Mouse (Mus musculus) yolk sac, embryonic 10.5 days (tissue): ENCODE results near the gene Fscn1.

Source experiments
- DNase-seq: peaks from one replicate; pipeline ENCODE4 v3.0.0-alpha.2; 2017; ENCODE audit warnings: low spot score

The Fscn1 gene

DNA sequence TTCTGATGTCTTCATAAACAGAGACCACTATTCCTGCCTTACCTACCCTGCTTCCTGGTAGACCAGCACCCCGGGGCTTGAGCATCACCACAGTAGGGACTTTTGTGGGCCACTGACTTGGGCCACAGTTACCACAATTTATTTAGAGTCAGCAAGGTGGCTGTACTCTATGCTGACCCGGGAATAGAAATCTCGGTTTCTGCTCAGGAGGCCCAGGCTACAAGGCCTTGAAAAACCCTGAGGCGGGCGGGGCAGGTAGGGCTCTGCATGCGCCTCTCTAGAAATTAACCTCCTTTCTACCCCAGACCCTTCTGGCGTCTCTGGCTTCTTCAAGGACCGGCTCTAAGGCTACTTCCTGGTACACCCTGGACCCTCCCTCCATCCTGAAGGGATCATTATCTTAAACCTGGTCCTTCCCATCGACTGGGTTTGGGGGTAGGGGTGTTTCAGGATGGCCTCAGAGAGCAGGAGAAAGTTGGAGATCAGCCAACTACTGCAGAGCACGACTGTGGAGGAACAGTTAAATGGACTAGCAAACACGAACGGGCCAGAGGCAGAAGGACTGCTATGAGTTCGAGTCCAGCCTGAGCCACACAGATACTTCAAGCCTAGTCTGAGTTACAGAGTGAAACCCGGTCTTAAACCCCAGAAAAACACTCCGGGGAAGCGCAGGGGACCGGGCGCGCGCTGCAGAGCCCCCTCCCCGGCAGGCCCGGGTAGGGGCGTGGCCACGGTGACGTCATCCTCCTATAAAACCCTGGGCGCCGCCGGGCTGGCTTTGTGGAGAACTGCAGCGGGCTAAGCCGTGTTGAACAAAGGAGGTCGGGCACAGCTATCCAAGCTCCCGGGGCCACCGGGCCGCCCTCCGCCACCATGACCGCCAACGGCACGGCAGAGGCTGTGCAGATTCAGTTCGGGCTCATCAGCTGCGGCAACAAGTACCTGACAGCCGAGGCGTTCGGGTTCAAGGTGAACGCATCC is at the start of gene Fscn1:
TSS of gene Fscn1 (plus strand) at position 768 of the 981 bp plus-strand sequence.
- peak; percentile 90 for DNase-seq

DNA sequence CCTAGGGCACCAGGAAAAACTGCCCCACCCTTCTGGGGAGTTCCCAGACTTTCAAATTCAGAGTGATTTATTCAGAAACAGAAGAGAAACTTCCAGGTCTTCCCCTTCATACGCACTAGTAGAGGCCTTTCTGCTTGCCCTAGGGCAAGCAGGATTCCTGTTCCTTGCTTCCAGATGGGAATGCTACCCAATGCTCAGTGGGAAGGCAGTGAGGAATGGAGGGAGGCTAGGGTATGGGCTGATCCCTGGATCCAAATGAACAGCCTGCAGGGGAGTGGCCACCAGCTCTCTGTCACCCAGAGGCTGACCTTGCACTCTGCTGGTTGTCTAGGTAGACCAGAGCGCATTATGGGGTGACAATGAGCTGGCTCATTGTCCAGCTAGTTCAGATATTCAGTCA is 48.5 kb upstream of the Fscn1 start:
- DNase-seq: no peak

DNA sequence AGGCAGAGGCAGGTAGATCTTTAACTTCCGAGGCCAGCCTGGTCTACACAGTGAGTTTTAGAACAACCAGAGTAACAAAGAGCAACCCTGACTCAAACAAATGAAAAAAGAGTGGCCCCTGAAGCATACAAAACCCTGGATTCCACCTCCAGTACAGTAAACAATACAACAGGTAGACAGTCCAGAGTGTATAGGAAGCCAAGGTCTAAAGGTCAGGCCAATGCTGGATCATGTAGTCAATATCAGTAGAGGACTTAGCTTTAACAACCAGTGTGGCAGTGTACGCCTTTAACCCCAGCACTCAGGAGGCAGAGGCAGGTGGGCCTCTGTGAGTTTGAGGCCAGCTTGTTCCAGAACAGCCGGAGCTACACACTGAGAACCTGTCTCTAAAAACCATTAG is 47.8 kb upstream of the Fscn1 start:
- no peak for DNase-seq

DNA sequence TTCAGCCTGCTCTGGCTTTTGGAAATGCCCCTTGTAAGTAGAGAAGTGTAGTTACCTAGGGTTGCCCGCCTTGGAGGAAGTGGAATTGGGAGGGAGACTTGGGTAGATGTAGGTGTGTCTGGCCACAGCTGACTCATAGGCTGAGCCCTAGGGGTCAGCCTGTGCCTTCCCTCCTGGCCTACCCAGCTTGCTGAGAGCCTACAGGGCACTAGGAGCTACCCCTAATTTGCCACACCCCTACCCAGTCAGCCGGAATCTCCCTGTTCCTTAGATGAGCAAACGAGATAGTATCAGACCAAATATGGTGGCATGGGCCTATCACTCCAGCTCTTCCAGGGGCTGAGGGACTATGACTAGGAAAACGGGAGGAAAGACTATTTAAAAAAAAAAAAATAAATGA is 47.4 kb upstream of the Fscn1 start:
- DNase-seq: no peak

DNA sequence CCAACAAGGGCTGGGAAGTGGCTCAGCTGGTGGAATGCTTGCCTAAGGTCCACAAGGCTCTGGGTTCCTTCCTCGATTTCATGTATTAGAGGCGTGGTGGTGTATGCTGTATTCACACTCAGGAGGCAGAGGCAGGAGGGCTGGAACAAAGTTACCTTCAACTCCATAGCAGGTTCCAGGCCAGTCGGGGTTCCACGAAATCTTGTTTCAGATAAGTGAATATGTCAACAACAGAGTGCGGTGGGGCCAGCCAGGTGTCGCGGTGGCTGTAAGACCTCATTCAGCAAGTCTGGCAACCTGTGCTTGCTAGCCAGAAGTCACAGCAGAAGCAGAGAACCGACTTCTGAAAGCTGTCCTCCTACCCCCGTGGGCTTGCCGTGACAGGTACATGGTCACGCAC is 44.9 kb upstream of the Fscn1 start:
- DNase-seq: no peak

DNA sequence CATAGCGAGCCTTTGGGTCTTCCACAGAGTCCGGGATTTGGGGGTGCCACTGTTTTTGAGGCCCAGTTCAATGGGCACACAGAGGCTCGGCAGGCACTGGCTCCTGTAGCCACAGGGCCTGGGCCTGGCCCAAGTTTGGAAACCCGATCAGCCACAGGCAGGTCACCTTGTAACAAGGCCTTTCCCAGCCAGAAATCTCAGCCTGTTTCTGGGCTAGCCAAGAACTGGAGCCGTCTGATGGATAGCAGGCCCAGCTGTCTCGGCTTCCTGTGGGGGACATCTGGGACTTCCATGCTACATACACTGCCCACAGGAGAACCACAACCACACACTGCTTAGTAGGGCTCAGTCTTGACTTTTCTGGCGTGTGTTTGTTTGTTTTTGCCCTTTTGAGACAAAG is 43.5 kb upstream of the Fscn1 start:
- DNase-seq: no peak

DNA sequence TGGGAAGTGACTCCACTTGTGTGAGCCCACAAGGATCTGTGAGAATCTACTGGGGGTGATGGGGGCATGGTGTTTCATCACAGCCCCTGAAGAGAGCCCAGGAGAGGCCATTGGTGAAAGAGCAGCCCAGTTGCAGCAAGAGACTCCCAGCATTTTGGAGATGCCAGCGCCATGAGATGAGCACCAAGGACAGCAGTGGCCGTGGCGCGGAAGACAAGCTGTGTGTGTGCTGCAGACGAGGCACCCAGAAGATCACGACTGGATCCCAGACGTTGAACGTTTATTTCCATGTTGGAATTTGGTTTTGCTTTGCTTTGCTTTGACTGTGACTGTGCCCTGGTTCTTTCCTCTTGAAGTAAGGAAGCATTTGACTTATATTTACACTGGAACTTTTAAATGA is 42.7 kb upstream of the Fscn1 start:
- DNase-seq: no peak

DNA sequence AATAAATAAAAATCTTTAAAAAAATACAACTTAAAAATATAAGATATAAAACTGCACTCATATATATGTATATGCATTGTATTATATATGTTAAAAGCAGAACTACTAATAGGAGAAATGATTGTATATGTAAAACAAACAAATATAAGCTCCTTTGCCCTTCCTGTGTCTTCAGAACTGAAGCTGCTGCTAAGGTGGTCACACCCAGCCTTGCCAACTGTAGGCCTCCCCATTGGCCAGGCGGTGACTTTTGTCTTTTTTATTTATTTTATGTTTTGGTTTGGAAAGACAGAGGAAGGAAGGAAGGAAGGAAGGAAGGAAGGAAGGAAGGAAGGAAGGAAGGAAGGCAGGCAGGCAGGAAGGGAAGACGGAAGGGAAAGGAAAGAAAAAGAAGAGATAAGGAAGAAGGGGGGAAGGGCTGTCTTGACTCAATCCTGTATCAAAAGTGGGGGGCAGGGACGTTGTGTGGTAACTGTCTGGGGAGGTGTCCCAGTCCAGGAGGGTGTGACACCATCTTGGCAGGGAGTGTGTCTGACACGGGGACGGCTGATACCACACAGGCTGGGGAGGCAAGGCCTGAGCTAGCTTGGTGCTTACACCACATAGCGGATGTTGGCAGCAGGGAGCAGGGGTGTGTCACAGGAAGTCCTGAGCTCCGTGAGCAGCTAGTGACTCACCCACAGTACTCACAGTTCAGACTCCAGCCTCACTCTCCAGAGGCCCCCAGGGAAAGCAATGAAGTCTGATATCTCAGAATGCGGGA is 39.7 kb upstream of the Fscn1 start:
- DNase-seq: no peak

DNA sequence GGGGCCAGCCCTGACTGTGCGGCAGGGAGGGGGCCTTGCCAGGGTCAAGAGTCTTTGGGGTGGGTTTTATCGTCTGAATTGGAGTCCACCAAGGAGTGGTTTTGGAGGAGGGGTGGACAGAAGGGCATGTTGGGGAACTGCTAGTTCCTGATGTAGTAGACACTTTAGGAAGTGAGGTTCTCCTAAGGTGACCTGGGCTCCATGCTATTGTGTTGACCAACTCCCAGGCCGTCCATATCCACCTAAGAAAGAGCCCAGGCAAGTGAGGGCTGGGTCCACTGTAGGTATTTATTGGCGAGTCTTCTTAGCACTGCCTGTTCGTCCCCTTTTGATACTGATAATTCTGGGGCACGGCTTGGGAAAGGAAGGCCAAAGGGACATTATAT is 39.1 kb upstream of the Fscn1 start:
- no peak for DNase-seq

DNA sequence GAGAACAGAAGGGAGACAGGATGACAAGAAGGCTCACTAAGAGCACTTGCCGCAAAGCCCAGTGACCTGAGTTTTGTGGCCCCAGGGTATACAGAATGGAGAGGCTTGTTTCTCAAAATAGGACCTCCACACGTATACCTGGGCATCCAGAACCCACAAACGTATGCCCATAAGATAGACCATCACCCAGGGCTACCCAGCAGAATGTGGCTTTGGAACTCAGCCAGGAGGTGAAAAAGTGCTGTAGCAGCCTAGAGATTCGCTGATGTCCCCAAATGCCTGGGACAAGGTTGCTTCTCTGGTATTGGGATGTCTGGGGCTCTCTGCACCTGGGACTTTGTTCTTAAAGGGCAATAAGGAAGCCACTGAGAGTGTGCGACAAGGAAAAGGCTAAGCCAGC is 37.9 kb upstream of the Fscn1 start:
- DNase-seq: no peak

DNA sequence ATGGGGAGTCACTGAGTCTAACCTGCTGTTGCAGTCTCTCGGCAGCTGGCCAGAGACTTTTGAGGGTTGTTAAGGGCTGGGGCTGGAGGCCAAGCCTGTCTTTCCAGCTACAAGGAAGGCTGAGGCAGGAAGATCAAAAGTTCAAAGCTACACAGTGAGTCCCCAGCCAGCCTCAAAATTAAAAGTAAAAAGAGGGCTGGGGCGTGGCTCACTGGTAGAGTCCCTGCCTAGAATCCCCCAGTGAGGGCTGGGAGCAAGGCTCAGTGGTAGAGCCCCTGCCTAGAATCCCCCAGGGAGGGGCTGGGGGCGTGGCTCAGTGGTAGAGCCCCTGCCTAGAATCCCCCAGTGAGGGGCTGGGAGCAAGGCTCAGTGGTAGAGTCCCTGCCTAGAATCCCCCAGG is 36.4 kb upstream of the Fscn1 start:
- DNase-seq: no peak

DNA sequence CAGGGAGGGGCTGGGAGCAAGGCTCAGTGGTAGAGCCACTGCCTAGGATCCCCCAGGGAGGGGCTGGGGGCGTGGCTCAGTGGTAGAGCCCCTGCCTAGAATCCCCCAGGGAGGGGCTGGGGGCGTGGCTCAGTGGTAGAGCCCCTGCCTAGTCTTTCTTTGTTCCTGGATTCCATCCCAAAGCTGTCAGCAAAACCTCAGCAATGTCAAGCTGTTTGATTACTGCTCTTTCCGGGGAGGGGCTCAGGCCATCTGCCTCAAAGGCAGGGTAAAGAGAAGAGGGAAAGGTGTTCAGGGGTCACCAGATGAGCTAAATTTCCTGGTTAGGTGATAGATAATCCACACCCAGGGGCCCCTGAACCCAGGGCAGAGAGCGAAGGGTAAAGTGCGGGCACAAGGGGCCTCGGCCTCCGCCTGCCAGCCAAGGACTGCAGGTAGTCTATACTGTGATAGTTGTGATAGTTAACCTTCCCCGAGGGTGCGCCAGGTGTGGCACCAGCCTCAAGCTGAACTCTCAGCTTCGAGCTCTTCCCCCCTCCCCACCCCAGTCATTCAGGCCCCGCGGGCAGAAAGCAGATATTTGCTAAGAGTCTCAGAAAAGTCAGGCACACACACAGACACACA is 35.7 kb upstream of the Fscn1 start:
- DNase-seq: no peak

DNA sequence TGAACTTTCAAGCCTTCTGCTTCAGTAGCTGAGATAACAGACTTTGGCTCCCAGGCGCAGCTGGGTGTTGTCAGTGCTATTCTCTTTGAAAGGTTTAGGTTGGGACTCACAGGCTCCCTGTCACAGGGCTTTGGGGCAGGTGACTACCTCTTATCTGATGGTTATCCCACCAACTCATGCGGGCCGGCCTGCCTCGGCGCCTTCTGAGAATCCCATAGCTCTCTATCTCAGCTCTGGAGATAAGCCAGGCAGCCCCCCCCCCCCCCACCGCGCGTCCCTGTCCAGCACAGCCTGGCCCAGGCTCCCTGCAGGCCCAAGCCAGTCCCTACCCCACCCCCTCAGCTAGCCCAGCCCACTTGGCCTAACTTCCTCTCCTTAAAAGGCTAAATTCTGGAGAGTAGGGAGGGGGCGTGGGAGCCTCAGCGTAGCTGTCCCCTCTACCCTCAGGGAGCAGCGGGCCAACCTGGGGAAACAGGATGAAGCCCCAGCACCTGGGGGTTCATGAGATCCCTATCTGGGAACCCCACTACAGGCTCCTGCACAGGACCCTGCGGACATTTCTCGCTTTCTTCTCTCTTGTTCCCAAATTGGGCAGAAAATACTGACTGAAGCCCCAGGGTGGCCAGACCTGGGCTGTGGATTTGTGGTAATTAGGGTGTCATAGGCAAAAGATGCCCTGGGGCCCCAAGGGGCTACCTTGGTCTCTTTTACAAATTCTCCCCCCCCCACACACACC is 33.8 kb upstream of the Fscn1 start:
- DNase-seq: peak; percentile 95

DNA sequence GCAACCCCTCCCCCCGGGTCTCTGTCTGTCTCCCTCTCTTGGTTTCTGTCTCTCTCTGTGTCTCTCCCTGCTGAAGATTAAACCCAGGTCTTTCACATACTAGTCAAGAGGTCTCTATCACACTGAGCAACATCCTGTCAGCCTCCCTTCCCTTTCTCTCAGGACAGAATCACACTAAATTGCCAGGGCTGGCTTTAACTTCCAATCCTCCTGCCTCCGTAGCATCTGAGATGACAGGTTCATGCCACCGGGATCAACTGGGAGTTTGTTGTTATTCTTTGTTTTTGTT is 33.3 kb upstream of the Fscn1 start:
- DNase-seq: no peak

DNA sequence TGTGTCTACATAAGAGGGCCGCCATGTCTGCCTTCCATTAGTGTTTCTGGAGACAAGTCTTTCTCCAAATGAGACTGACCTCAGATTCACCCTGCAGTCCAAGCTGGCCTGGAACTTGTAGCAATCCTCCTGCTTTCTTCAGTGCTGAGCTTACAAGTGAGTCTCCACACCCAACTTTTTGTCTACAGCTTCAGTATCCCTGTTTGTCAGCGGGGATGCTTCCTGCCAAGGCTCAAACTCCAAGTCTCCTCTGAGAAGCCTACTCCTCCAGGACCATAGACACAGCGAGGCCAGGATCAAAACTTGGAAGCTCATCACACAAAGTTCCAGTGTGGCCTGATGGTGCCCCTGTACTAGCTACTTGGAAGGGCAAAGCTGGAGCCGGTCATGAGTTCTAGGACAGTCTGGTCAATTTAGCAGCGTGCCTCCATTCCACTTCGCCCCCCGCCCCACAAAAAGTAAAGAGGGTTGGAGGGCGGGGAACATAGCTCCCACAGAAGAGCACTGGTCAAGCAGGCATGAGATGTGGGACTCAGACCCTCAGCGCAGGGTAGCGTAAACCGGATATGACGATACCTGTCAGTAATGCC is 32.7 kb upstream of the Fscn1 start:
- no peak for DNase-seq

DNA sequence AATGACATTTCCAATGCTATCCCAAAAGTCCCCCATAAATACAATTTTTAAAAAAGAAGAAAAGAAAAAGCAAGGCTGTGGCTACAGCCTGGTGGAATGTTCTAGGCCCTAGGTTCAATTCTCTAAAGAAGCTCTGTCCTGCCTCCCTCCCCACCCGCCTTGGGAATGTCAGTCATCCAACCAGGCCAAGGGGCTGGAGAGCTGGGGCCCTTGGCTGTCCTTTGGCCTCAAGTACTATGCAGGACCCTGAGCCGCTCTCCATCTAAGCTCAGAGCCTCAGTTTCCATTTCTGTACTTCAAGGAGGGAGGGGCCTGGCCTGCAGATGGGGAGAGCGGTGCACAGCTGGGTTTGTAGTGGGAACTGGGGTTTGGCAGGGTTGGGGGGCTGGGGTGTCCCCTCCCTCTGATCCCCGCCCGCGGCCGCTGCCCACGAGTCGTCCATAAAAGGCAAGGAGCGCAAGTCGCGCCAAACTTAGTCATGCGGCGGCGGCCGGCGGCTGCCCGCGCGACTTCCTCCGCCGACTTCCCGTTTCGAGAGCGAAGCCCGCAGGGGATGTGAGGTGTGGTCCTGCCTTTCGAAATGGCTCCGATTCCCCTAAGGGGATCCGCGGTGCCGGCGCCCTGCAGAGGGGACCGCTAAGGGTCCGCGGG is 31.3 kb upstream of the Fscn1 start:
- DNase-seq: peak; percentile 79

DNA sequence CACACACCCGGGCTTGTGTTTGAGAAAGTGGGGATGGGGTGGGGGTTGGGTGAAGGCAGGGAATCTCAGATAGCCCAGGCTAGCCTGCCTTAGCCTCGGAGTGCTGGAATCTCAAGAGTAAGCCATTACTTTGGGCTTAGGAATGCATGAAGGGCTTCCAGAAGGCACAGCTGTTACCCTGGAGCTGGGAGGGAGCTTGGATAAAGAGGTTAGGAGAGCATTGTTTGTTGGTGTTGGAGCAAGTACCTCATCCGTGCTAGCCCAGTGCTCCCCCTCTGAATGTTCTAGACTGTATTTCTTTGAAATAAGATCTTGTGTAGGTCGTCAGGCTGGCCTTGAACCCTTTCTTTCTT is 30.8 kb upstream of the Fscn1 start:
- DNase-seq: no peak

DNA sequence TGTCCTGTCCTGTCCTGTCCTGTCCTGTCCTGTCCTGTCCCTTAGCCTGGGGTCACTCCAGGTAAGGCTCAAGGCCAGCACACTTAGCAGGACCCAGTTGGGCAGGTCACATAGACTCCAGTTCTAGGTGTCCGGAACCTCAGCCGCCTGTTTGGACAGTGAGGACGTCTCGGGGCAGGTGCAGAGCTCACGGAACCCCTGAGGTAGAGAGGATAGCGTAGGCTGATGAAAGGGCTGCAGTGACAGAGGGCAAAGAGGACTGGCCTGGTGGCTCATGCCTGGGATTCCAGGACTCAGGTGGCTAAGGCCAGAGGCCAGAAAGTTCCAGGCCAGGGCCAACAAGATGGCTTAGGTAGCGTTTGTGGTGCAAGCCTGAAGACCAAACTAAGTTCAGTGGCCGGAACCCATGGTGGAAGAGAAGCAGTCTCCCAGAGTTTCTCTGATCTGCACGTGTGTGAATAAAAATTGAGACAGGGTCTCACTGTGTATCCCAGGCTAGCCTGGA is 28.9 kb upstream of the Fscn1 start:
- no peak for DNase-seq

DNA sequence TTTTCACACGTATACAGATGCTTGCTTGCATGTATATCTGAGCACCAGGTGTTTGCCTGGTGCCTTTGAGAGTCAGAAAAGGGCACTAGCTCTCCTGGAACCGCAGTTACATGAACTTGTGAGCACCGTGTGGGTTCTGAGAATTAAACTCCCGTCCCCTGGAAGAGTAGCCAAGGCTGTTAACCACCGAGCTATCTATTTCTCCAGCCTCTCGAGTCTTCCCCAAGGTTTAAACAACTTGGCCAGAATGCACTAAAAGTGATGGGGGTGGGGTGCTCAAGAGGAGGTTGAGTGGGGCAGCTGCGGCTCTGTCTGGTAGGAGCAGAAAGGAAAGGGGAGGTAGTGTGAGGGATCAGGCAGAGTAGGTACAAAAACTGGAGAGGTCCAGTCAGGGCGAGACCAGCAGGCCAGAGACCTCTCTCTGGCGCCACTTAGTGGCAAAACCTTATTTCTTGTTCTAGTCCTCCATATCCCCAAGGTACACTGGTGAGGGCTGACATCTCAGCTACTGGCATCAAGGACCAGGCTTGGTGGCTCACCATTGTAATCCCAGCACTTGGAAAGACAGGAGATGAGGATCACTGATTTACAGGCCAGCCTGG is 28.0 kb upstream of the Fscn1 start:
- peak; percentile 79 for DNase-seq

DNA sequence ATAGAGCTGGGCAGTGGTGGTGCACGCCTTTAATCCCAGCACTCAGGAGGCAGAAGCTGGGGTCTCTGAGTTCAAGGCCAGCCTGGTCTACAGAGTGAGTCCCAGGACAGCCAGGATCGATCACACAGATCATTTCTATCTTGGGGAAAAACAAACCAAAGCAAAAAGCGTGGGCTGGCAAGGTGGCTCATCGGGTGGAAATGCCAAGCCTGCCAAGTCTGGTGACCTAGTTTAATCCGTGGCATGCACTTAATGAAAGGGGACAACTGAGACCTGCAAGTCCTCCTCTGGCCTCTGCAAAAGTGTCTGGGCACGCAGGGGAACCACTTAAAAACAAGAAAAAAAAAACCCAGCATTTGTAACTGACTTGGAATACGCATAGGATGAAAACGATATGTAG is 27.4 kb upstream of the Fscn1 start:
- no peak for DNase-seq
